Mouse (Mus musculus) G1E (cell line): ENCODE results near the gene Lrrk2.

Experiments used
- CTCF ChIP-seq: IDR thresholded peaks from 2 replicates; pipeline ENCODE4 v1.5.1; 2012; ENCODE audit warnings: low read depth, low read length, inconsistent platforms, mixed read lengths
- GATA1 ChIP-seq: IDR thresholded peaks from 2 replicates; pipeline ENCODE4 v1.6.1; 2012; ENCODE audit warnings: borderline replicate concordance, low read length, inconsistent platforms, mixed read lengths
- POLR2AphosphoS5 ChIP-seq: IDR thresholded peaks from 2 replicates; pipeline ENCODE4 v1.6.1; 2012; ENCODE audit warnings: low read depth, low read length, inconsistent platforms; ENCODE audit not compliant: insufficient replicate concordance
- TAL1 ChIP-seq: conservative IDR thresholded peaks from 2 replicates; pipeline ENCODE4 v1.6.1; 2012; ENCODE audit warnings: low read depth, low read length, inconsistent platforms, mixed read lengths

- TF ChIP-seq CTCF (no peak), GATA1 (no peak), TAL1 (no peak), POLR2AphosphoS5 (no peak)
Observed at GRCm38 (mm10) chr15:91702991-91703715, 30.2 kb downstream of the Lrrk2 start.
